Mouse (Mus musculus): ENCODE data around the gene Srpk2. TPM values are rescaled to one million over a fixed set of nuclear protein-coding genes. Genes with fewer than 3 reads are reported as not detected.
A peak's percentile ranks its signal among the peaks of the same experiment; 100 is the strongest.

Srpk2 gene
- total and polyA plus RNA-seq, 3 experiments, result 11.2 to 41.7 (median 16.9) TPM

DNA sequence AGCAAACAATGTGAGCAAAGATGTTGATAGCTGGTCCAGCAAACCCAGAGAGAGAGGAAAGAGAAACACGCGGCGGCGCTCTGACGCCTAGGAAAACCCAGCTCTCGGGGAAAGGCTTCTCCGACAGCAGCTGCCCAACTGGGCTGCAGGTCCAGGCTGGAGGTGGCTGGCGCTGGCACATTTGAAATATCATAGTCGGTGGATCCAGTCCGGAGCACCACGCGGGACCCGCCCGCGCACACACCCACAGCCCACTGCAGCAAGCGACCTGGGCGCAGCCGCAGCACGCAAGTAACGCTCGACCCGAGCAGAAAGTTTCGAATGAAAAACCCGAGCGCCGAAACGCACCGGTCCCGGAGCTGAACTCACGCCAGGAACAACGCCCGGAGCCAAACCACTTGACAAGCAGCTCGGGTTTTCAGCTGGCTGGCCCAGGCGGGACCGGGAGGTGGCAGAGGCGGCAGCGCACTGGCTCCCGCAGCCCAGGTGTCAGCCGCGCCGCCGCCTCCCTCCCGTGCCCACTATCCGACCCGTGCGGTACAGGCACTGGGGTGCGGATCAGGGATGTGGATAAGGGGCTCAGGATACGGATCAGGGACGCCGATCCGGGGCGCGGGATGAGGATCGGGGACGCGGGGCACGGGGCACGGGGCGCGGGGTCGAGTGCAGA, 9.5 kb downstream of the Srpk2 start:
- no peak for TF ChIP-seq JUND (IDR thresholded peaks at IDR 0.05; ENCODE audit: low read depth, low read length)
- no peak for TF ChIP-seq E2F4 (IDR thresholded peaks at IDR 0.05; ENCODE audit: borderline replicate concordance, low read depth, low read length)
- peak; percentile 84 for TF ChIP-seq SIN3A (IDR thresholded peaks at IDR 0.05; ENCODE audit: low read length)
- 0 out of 2 replicates have a peak, but pooled peaks have one; percentile 18 for TF ChIP-seq CHD1 (IDR thresholded peaks at IDR 0.05; ENCODE audit: low read depth, low read length)
- peak; percentile 19; the same call in 1 of the 2 replicates for TF ChIP-seq ZKSCAN1 (IDR thresholded peaks at IDR 0.05; ENCODE audit: low read depth, low read length)
- no peak for TF ChIP-seq BHLHE40 (IDR thresholded peaks at IDR 0.05; ENCODE audit: borderline replicate concordance, low read depth, low read length)
- peak; percentile 59 for TF ChIP-seq NRF1 (IDR thresholded peaks at IDR 0.05; ENCODE audit: insufficient read depth, low read depth, low read length, poor library complexity, severe bottlenecking)
- TF ChIP-seq RAD21 (IDR thresholded peaks at IDR 0.05; ENCODE audit: low read depth, low read length), result peak; percentile 32
- TF ChIP-seq ZC3H11A (IDR thresholded peaks at IDR 0.05; ENCODE audit: low read depth, low read length), result peak; percentile 15
- TF ChIP-seq RCOR1 (IDR thresholded peaks at IDR 0.05; ENCODE audit: low read depth, low read length), result no peak
- TF ChIP-seq MAX (IDR thresholded peaks at IDR 0.05; ENCODE audit: low read length), result peak; percentile 75
- 0 out of 2 replicates have a peak, but pooled peaks have one; percentile 34 for TF ChIP-seq TBP (IDR thresholded peaks at IDR 0.05; ENCODE audit: low read depth, low read length)
- no peak for TF ChIP-seq ELF1 (IDR thresholded peaks at IDR 0.05; ENCODE audit: low read depth, low read length)
- peak; percentile 89 for TF ChIP-seq MXI1 (IDR thresholded peaks at IDR 0.05; ENCODE audit: low read depth, low read length)
- no peak for TF ChIP-seq ZMIZ1 (IDR thresholded peaks at IDR 0.05; ENCODE audit: low read depth, low read length)
- peak; percentile 76; the same call in 1 of the 2 replicates for TF ChIP-seq MYC (IDR thresholded peaks at IDR 0.05; ENCODE audit: low read depth, low read length)
- peak in 2 of 3 experiments; percentile 44 to 58; a peak in 4 of 6 replicates for TF ChIP-seq CTCF (IDR thresholded peaks at IDR 0.05 in 2 of 3, conservative IDR thresholded peaks at IDR 0.05 in 1 of 3; ENCODE audit: control insufficient read depth in 1 of 3, insufficient read depth in 1 of 3, low read depth in 2 of 3, low read length in 3 of 3, poor library complexity in 1 of 3, severe bottlenecking in 1 of 3)
- TF ChIP-seq CHD2 (IDR thresholded peaks at IDR 0.05; ENCODE audit: low read length), result no peak
- peak; percentile 43 for TF ChIP-seq SMC3 (IDR thresholded peaks at IDR 0.05; ENCODE audit: low read depth, low read length)
- TF ChIP-seq TCF12 (IDR thresholded peaks at IDR 0.05; ENCODE audit: low read depth, low read length), result 0 out of 2 replicates have a peak, but pooled peaks have one; percentile 6
- peak in 1 of 2 experiments; percentile 16; a peak in 1 of 4 replicates for TF ChIP-seq POLR2A (IDR thresholded peaks at IDR 0.05; ENCODE audit: control insufficient read depth in 1 of 2, insufficient read depth in 1 of 2, low read depth in 1 of 2, low read length in 2 of 2, poor library complexity in 1 of 2)
- TF ChIP-seq UBTF (IDR thresholded peaks at IDR 0.05; ENCODE audit: borderline replicate concordance, insufficient read depth, low read depth, low read length), result 0 out of 2 replicates have a peak, but pooled peaks have one; percentile 58
- TF ChIP-seq GATA1 (IDR thresholded peaks at IDR 0.05; ENCODE audit: low read depth, low read length), result no peak
- peak overlapping the region; percentile 73 to 100 for H3K4me3 ChIP-seq (ENCODE audit: control insufficient read depth in 1 of 2, insufficient read depth in 1 of 2, low read depth in 2 of 2, low read length in 2 of 2)
- H3K27me3 ChIP-seq (ENCODE audit: control insufficient read depth in 1 of 2, insufficient read depth in 2 of 2, low read length in 2 of 2), result no peaks in the 10 kb centered on the region
- peaks cover 2 to 5% of the 10 kb centered on the region in 2 experiments; a peak in 2 of 4 replicates for H3K4me1 ChIP-seq (ENCODE audit: control insufficient read depth in 1 of 2, insufficient read depth in 2 of 2, low read length in 2 of 2)
- H3K27ac ChIP-seq (ENCODE audit: control insufficient read depth, low read depth, low read length), result peak overlapping the region; percentile 1; the same call in 1 of the 2 replicates
- peaks cover 5% of the 10 kb centered on the region for H3K79me2 ChIP-seq (ENCODE audit: control insufficient read depth, insufficient read depth, low read length, poor library complexity)
- H3K9me3 ChIP-seq (replicated peaks; ENCODE audit: insufficient read depth, low read length), result no peaks in the 10 kb centered on the region
- H3K9ac ChIP-seq (ENCODE audit: control insufficient read depth, low read depth, low read length, poor library complexity, severe bottlenecking), result peak overlapping the region; percentile 72
- peaks cover 0 to 10% of the 10 kb centered on the region in 2 experiments; a peak in 2 of 4 replicates for H3K36me3 ChIP-seq (ENCODE audit: control insufficient read depth in 1 of 2, insufficient read depth in 2 of 2, low read length in 2 of 2)
- DNase-seq (ENCODE audit: low read depth, low spot score), result peak; percentile 86
